Mouse (Mus musculus) heart, embryonic 15.5 days (tissue): Measurements from ENCODE around the gene Dhdh. TPM values are rescaled to one million over a fixed set of nuclear protein-coding genes. Genes with fewer than 3 reads are reported as not detected.

Experiments used
- microRNA-seq: library from miRNA; unstranded; fragments of <30 nt; microRNA quantifications from one replicate; pipeline ENCODE4, GENCODE M21; 2016
- polyA plus RNA-seq: library from polyadenylated mRNA; unstranded; fragments of >200 nt; fragmentation: Nextera tagmentation; extraction: Ambion mirVana; gene quantifications from 2 replicates; pipeline ENCODE4 v1.2.1, GENCODE M21; 2015

Dhdh gene
- polyA plus RNA-seq, 1 experiment from 2014 or later = 4.1 TPM

Small RNAs within 50 kb of the gene (microRNA-seq; reads per million reads assigned to microRNA genes)
- not detected for gene Gm22133

Other genes with a start within 250 kb of the Dhdh start
- gene Cd37, start 249.7 kb downstream of the Dhdh start, polyA plus RNA-seq = 2.4 and 8.3 TPM in 2 replicates
- 0.11 and 0.18 TPM in 2 replicates for gene Slc6a16, start 247.7 kb downstream of the Dhdh start, polyA plus RNA-seq
- not detected in 2 replicates for gene Slc6a21, start 211.3 kb downstream of the Dhdh start, polyA plus RNA-seq
- 12.7 and 15.8 TPM in 2 replicates for gene Trpm4, start 155.0 kb downstream of the Dhdh start, polyA plus RNA-seq
- 25.2 and 26.4 TPM in 2 replicates for gene Hrc, start 153.5 kb downstream of the Dhdh start, polyA plus RNA-seq
- 1.6 and 2.1 TPM in 2 replicates for gene Ppfia3, start 121.8 kb downstream of the Dhdh start, polyA plus RNA-seq
- gene Lin7b, start 118.2 kb downstream of the Dhdh start, polyA plus RNA-seq = 1.2 and 1.3 TPM in 2 replicates
- 123 and 146 TPM in 2 replicates for gene Snrnp70, start 93.1 kb downstream of the Dhdh start, polyA plus RNA-seq
- 0.33 and 0.58 TPM in 2 replicates for gene Kcna7, start 83.2 kb downstream of the Dhdh start, polyA plus RNA-seq
- 0.81 and 1.6 TPM in 2 replicates for gene Ntf5, start 75.1 kb downstream of the Dhdh start, polyA plus RNA-seq
- gene Lhb, start 68.0 kb downstream of the Dhdh start, polyA plus RNA-seq = not detected in 2 replicates
- gene Gys1, start 54.0 kb downstream of the Dhdh start, polyA plus RNA-seq = 111 and 113 TPM in 2 replicates
- 65.0 and 82.1 TPM in 2 replicates for gene Ruvbl2, start 50.7 kb downstream of the Dhdh start, polyA plus RNA-seq
- 3,328 and 3,965 TPM in 2 replicates for gene Ftl1, start 28.9 kb downstream of the Dhdh start, polyA plus RNA-seq
- gene Bax, start 21.9 kb downstream of the Dhdh start, polyA plus RNA-seq = 107 and 112 TPM in 2 replicates
- 0.28 and 1.3 TPM in 2 replicates for gene Tulp2, start 6.9 kb downstream of the Dhdh start, polyA plus RNA-seq
- gene Gm45808, start 2.0 kb downstream of the Dhdh start, polyA plus RNA-seq = not detected in 2 replicates
- 144 and 177 TPM in 2 replicates for gene Nucb1, start 21.6 kb upstream of the Dhdh start, polyA plus RNA-seq
- gene Ppp1r15a, start 37.5 kb upstream of the Dhdh start, polyA plus RNA-seq = 25.3 and 37.6 TPM in 2 replicates
- gene Plekha4, start 37.5 kb upstream of the Dhdh start, polyA plus RNA-seq = 1.0 and 2.6 TPM in 2 replicates
- gene Hsd17b14, start 66.1 kb upstream of the Dhdh start, polyA plus RNA-seq = 0.24 and 0.82 TPM in 2 replicates
- gene Bcat2, start 81.3 kb upstream of the Dhdh start, polyA plus RNA-seq = 79.4 and 84.5 TPM in 2 replicates
- 0.13 and 1.2 TPM in 2 replicates for gene Fgf21, start 126.7 kb upstream of the Dhdh start, polyA plus RNA-seq
- 0.15 and 0.66 TPM in 2 replicates for gene Fut1, start 128.5 kb upstream of the Dhdh start, polyA plus RNA-seq
- 0.33 and 0.35 TPM in 2 replicates for gene Izumo1, start 133.0 kb upstream of the Dhdh start, polyA plus RNA-seq
- gene Rasip1, start 138.7 kb upstream of the Dhdh start, polyA plus RNA-seq = 19.6 and 23.4 TPM in 2 replicates
- gene Mamstr, start 151.2 kb upstream of the Dhdh start, polyA plus RNA-seq = 7.3 and 7.4 TPM in 2 replicates
- 1.5 and 1.6 TPM in 2 replicates for gene Fut2, start 177.6 kb upstream of the Dhdh start, polyA plus RNA-seq
- gene Ntn5, start 195.2 kb upstream of the Dhdh start, polyA plus RNA-seq = 0.14 TPM in 1 of 2 replicates, not detected in the other
- 0.13 and 0.34 TPM in 2 replicates for gene Sec1, start 205.6 kb upstream of the Dhdh start, polyA plus RNA-seq
- 5.1 and 6.0 TPM in 2 replicates for gene Car11, start 211.0 kb upstream of the Dhdh start, polyA plus RNA-seq
- 3.0 and 4.3 TPM in 2 replicates for gene Dbp, start 216.3 kb upstream of the Dhdh start, polyA plus RNA-seq
- 540 and 572 TPM in 2 replicates for gene Rpl18, start 226.7 kb upstream of the Dhdh start, polyA plus RNA-seq
- 13.7 and 21.0 TPM in 2 replicates for gene Sphk2, start 229.2 kb upstream of the Dhdh start, polyA plus RNA-seq
- gene Fam83e, start 232.4 kb upstream of the Dhdh start, polyA plus RNA-seq = 0.25 and 0.65 TPM in 2 replicates
- not detected in 2 replicates for gene Spaca4, start 237.0 kb upstream of the Dhdh start, polyA plus RNA-seq